Mouse (Mus musculus): ENCODE data around the gene Fastkd1. TPM values are rescaled to one million over a fixed set of nuclear protein-coding genes. Genes with fewer than 3 reads are reported as not detected.

Gene Fastkd1
- polyA plus RNA-seq, 1 experiment from 2014 or later, result 14.9 TPM

Other genes starting within 250 kb of the Fastkd1 start
- gene Lrp2, start 127.5 kb downstream of the Fastkd1 start, polyA plus RNA-seq (2014; fragmentation: Nextera tagmentation; extraction: Ambion mirVana), result 1.2 and 1.6 TPM in 2 replicates
- 9.1 and 17.8 TPM in 2 replicates for gene Bbs5, start 66.3 kb downstream of the Fastkd1 start, polyA plus RNA-seq (2014; fragmentation: Nextera tagmentation; extraction: Ambion mirVana)
- 0.11 and 0.16 TPM in 2 replicates for gene Klhl41, start 43.4 kb downstream of the Fastkd1 start, polyA plus RNA-seq (2014; fragmentation: Nextera tagmentation; extraction: Ambion mirVana)
- 100 and 115 TPM in 2 replicates for gene Ppig, start 9.0 kb upstream of the Fastkd1 start, polyA plus RNA-seq (2014; fragmentation: Nextera tagmentation; extraction: Ambion mirVana)
- 1.5 and 2.3 TPM in 2 replicates for gene Ccdc173, start 76.1 kb upstream of the Fastkd1 start, polyA plus RNA-seq (2014; fragmentation: Nextera tagmentation; extraction: Ambion mirVana)
- 24.6 and 24.8 TPM in 2 replicates for gene Phospho2, start 76.1 kb upstream of the Fastkd1 start, polyA plus RNA-seq (2014; fragmentation: Nextera tagmentation; extraction: Ambion mirVana)
- 38.4 and 42.1 TPM in 2 replicates for gene Klhl23, start 108.4 kb upstream of the Fastkd1 start, polyA plus RNA-seq (2014; fragmentation: Nextera tagmentation; extraction: Ambion mirVana)
- gene Ssb, start 148.0 kb upstream of the Fastkd1 start, polyA plus RNA-seq (2014; fragmentation: Nextera tagmentation; extraction: Ambion mirVana), result 277 and 312 TPM in 2 replicates
- gene Mettl5, start 172.1 kb upstream of the Fastkd1 start, polyA plus RNA-seq (2014; fragmentation: Nextera tagmentation; extraction: Ambion mirVana), result 41.3 and 42.7 TPM in 2 replicates
- 17.1 and 19.0 TPM in 2 replicates for gene Ubr3, start 183.7 kb upstream of the Fastkd1 start, polyA plus RNA-seq (2014; fragmentation: Nextera tagmentation; extraction: Ambion mirVana)